Mouse (Mus musculus): ENCODE measurements around the gene Polr3gl.

Polr3gl gene

GRCm38 (mm10) chr3:96558159-96558558 lies 35.8 kb downstream of the Polr3gl start:
- in situ Hi-C loops (cut with MseI, MboI): no loop called here

DNA sequence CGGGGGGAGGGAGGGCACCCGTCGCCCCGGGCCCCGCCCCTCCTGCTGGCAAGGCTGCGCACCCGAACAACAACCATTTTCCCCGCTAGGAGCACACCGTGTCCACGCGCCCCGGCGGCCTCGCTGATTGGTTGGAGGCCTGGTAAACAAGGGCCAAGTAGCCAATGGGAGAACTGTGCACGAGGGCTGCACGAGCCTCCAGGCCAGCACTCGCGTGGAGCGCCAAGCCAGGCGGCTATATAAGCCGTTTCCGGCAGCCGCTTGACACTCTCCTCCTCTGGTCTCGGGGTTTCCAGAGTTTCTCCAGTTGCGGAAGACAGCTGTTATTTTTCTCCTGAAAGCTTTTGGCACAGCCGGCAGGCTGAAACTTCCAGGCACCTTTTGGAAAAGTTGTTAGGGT lies 36.3 kb downstream of the Polr3gl start, which contains the start of gene Txnip:
Txnip (plus strand) TSS at position 264 of the 400 bp plus-strand sequence.
- in situ Hi-C loops (cut with MseI, MboI): no loop called here

DNA sequence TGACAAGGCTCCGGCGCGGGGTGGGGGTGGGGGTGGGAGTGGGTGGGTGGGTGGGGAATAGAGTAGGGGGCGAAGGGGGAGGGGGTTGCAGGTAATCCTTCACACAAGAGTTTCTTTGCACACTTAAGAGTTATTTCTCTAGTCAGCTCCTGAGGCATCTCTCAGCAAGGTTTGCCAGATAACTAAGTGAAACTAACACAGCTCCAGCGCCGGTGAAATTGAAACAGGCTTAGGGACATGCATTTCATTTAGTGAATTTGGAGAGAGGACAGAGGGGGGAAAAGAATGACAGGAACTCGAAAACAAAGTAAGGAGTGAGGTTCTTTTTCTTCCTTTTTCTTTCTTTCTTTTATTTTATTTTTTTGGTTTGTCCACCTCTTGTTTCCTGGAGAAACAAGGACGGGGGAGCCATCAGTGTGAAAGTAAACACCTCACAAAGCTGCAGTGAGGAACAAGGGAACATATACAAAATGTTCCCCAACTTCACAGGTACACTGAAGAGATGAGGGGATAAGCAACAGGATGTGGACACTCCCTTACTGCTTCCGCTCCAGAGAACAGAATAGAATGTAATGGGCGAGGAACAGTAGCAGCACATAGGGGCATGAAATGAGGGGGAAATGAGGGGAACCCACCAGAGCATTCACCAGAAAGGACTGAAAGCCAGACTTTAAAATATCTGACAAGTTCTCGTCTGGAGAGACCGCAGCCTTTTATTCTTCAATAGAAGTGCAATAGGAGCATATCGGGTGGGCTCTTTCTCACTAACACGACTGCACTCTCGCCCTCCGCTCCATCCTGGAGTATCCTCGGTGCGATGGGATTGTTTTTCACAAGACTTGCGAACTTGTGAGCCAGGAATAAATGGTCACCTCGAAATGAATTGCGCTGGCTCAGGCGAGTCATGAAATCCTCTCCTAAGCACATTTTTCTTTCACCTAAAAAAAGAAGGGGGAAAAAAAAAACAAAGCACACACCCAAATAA lies 37.0 kb downstream of the Polr3gl start:
- in situ Hi-C loops (cut with MseI, MboI): no loop called here

- in situ Hi-C loops (cut with MseI, MboI): no loop called here
These were observed 37.9 kb downstream of the Polr3gl start for GRCm38 (mm10) chr3:96555999-96556614.

DNA sequence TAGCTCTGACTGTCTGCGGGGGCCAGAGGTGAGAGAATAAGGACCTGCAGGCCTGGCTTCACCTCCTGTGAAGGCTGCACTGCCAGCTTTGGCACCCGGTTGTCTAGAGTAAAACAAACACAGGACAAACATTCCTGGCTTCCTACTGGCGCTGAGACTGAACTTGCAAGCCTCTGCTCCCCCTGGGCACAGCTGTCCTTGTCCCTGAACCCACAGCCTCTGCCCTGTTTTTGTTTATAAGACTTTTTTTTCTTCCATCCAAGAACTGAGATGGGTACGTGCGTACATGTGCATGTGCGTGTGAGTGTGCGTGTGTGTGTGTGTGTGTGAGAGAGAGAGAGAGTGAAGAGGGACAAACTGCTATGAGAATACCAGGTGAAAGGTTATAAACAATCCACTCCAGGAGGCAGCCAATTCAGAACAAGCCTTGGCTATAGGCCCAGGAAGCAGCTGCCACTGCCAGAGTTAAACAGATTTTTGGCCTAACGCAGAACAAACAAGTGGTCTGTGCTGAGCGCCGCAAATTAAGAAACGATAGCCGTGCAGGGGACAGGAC lies 38.9 kb downstream of the Polr3gl start:
- in situ Hi-C loops (cut with MseI, MboI): no loop called here

GRCm38 (mm10) chr3:96554251-96554650 lies 39.7 kb downstream of the Polr3gl start:
- in situ Hi-C loops (cut with MseI, MboI): no loop called here

- in situ Hi-C loops (cut with MseI, MboI): no loop called here
These were observed 40.4 kb downstream of the Polr3gl start for GRCm38 (mm10) chr3:96553601-96554000.

GRCm38 (mm10) chr3:96551890-96552289 lies 42.1 kb downstream of the Polr3gl start:
- in situ Hi-C loops (cut with MseI, MboI): no loop called here

DNA sequence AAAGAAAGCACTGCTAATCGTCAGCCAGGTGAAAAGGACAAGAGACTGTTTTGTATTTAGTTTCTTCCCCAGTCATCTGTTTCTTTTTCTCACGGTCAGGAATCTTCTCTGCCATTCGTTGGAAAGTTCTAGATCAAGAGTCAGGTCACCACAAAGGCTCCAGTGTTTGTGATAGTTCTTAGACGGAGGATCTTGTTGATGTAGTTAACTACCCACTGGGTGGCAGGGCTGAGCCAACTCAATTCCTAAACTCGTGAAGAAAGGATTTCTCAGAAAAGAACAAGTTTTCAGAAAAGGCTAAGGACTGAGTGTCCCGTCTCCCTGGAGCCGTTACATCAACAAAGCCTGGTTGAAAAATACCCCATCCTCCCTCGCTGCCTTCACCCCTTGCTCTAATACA lies 42.8 kb downstream of the Polr3gl start:
- in situ Hi-C loops (cut with MseI, MboI): no loop called here

DNA sequence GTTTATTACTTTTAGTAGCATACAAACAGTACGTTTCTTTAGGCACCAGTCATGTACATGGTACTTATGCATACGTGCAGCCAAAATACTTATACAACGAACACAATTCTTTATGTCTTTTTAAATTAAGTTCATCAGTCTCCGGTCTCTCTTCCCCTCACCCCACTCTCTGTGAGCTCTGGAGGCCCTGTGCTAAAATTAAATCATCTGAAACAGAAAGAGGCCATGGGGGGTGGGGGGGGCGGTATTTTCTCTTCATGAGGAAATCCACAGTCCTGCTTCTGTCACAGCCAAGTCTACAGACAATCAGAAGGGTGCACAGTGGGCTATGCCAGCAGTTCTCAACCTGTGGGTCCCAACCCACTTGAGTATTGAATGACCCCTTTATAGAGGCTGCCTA lies 44.6 kb downstream of the Polr3gl start:
- in situ Hi-C loops (cut with MseI, MboI): loop anchor here (5.0 to 10.0 kb wide), 2 partner anchors 33 to 95 kb away; partner anchors contain the start of gene Itga10 (in 1 of the 2)

DNA sequence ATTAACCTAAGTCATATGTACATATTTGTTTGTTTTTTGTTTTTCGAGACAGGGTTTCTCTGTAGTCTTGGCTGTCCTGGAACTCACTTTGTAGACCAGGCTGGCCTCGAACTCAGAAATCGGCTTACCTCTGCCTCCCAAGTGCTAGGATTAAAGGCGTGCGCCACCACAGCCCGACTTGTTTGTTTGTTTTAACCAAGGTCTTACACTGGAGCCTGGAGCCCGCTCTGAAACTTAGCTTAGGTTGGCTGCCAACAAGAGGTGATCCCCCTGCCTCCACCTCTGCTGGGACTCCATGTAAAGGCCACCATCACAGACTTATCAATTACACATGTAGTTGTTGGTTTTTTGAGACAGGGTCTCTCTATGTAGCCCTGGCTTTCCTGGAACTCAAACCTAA lies 45.2 kb downstream of the Polr3gl start:
- in situ Hi-C loops (cut with MseI, MboI): loop anchor here (5.0 to 10.0 kb wide), 2 partner anchors 33 to 96 kb away; partner anchors contain the start of gene Itga10 (in 1 of the 2)

GRCm38 (mm10) chr3:96547389-96547960 lies 46.5 kb downstream of the Polr3gl start:
- in situ Hi-C loops (cut with MseI, MboI): loop anchor here (5.0 to 10.0 kb wide), 2 partner anchors 35 to 97 kb away; partner anchors contain the start of gene Itga10 (in 1 of the 2)

GRCm38 (mm10) chr3:96546880-96547279 lies 47.1 kb downstream of the Polr3gl start:
- in situ Hi-C loops (cut with MseI, MboI): loop anchor here (5.0 to 10.0 kb wide), 2 partner anchors 35 to 98 kb away; partner anchors contain the start of gene Itga10 (in 1 of the 2)

- in situ Hi-C loops (cut with MseI, MboI): loop anchor here (5.0 to 10.0 kb wide), 2 partner anchors 37 to 99 kb away; partner anchors contain the start of gene Itga10 (in 1 of the 2)
These were observed 48.4 kb downstream of the Polr3gl start for GRCm38 (mm10) chr3:96545565-96545964.

GRCm38 (mm10) chr3:96543345-96543744 lies 50.6 kb downstream of the Polr3gl start:
- in situ Hi-C loops (cut with MseI, MboI): loop anchor here in 1 of 2 experiments (10.0 kb wide), 1 partner anchor 101 kb away; the partner anchor contains the start of gene Itga10

DNA sequence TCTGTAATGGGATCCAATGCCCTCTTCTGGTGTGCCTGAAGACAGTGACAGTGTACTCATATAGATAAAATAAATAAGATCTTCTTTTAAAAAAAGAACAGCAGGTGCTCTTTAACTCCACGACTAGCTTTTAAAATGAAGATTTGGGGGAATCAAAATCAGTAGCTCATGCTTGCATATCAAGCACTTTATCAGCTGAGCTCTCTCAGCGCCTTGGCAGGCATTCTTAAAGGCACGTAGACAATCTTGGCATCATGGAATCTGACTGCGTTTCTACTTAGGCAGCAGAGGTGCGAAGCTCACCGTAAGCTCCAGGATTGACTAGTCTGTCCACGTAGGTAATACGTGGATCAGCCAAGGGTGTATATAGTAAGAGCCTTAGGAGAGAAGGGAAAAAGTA lies 51.4 kb downstream of the Polr3gl start:
- in situ Hi-C loops (cut with MseI, MboI): loop anchor here in 1 of 2 experiments (10.0 kb wide), 1 partner anchor 102 kb away; the partner anchor contains the start of gene Itga10

GRCm38 (mm10) chr3:96541328-96542078 lies 52.5 kb downstream of the Polr3gl start:
- in situ Hi-C loops (cut with MseI, MboI): loop anchor here in 1 of 2 experiments (10.0 kb wide), 1 partner anchor 103 kb away; the partner anchor contains the start of gene Itga10

- in situ Hi-C loops (cut with MseI, MboI): loop anchor here in 1 of 2 experiments (10.0 kb wide), 1 partner anchor 104 kb away; the partner anchor contains the start of gene Itga10
These were observed 53.2 kb downstream of the Polr3gl start for GRCm38 (mm10) chr3:96540740-96541139.

- in situ Hi-C loops (cut with MseI, MboI): no loop called here
These were observed 54.7 kb downstream of the Polr3gl start for GRCm38 (mm10) chr3:96539316-96539715.

DNA sequence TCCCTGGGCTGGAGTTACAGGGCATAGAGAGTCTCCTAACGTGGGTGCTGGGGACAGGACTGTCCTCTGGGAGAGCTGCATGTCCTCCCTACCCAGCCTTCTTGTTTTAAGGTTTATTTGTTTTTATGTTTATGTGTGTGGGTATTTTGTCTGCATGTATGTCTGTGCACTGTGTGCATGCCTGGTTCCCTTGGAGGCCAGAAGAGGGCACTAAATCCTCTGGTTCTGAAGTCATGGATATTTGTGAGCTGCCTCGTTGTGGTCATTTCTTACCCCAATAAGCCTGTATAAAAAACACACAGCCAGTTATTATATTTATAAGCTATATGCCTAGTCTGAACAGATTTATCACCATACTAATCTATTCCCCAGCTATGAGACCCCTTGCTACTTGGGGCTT lies 59.7 kb downstream of the Polr3gl start:
- in situ Hi-C loops (cut with MseI, MboI): no loop called here

All from mouse trophoblast stem cell (cell line).